Mouse (Mus musculus) heart, embryonic 13.5 days (tissue): ENCODE results near the gene Sowahd. TPM values are rescaled to one million over a fixed set of nuclear protein-coding genes. Genes with fewer than 3 reads are reported as not detected.
"Not testable (repeated sequence)": the region's sequence is repeated elsewhere in the genome, so short reads cannot be mapped to it uniquely, and the experiment has no call there.

Experiments
- ATAC-seq: fragments of 200-750 bp; cut with Nextera tagmentation; 2 replicates; pipeline ENCODE4 v1.8.0; 2017; ENCODE audit warnings: moderate TSS enrichment; ENCODE audit not compliant: insufficient number of reproducible peaks, low FRiP score, low TSS enrichment; ENCODE audit errors: extremely low read depth
- H3K27ac ChIP-seq: fragments of 300-500 bp; sonication (generic); replicated peaks from 2 replicates; pipeline ENCODE4 v1.5.1; 2015; ENCODE audit warnings: moderate library complexity, mild to moderate bottlenecking, inconsistent platforms
- H3K27me3 ChIP-seq: fragments of 300-500 bp; sonication (generic); replicated peaks from 2 replicates; pipeline ENCODE4 v1.6.1; 2015; ENCODE audit warnings: mild to moderate bottlenecking, inconsistent platforms
- H3K36me3 ChIP-seq: fragments of 300-500 bp; sonication (generic); 2 replicates; pipeline ENCODE4 v1.6.1; 2015; ENCODE audit warnings: mild to moderate bottlenecking, inconsistent platforms
- H3K4me1 ChIP-seq: fragments of 300-500 bp; sonication (generic); 2 replicates; pipeline ENCODE4 v1.6.1; 2015; ENCODE audit warnings: inconsistent platforms
- H3K4me2 ChIP-seq: fragments of 300-500 bp; sonication (generic); 2 replicates; pipeline ENCODE4 v1.6.1; 2015; ENCODE audit warnings: inconsistent platforms, mild to moderate bottlenecking, moderate library complexity
- H3K4me3 ChIP-seq: fragments of 300-500 bp; sonication (generic); 2 replicates; pipeline ENCODE4 v1.5.1; 2015; ENCODE audit warnings: moderate library complexity, mild to moderate bottlenecking, inconsistent platforms
- H3K9ac ChIP-seq: fragments of 300-500 bp; sonication (generic); 2 replicates; pipeline ENCODE4 v1.6.1; 2015; ENCODE audit warnings: inconsistent platforms, mild to moderate bottlenecking, moderate library complexity
- H3K9me3 ChIP-seq: fragments of 300-500 bp; sonication (generic); 2 replicates; pipeline ENCODE4 v1.6.1; 2016; ENCODE audit warnings: inconsistent platforms
- WGBS: fragments of 180-500 bp; shearing (Covaris S2); methylation state at CpG from one replicate; pipeline ENCODE4 v1.1.7; 2015; ENCODE audit warnings: mixed read lengths; 5-methylcytosine and 5-hydroxymethylcytosine counted together
- polyA plus RNA-seq: library from polyadenylated mRNA; unstranded; fragments of >200 nt; fragmentation: Nextera tagmentation; extraction: Ambion mirVana; gene quantifications from 2 replicates; pipeline ENCODE4 v1.2.1, GENCODE M21; 2015

Sowahd gene
- polyA plus RNA-seq, 1 experiment from 2014 or later: 0.41 TPM

DNA sequence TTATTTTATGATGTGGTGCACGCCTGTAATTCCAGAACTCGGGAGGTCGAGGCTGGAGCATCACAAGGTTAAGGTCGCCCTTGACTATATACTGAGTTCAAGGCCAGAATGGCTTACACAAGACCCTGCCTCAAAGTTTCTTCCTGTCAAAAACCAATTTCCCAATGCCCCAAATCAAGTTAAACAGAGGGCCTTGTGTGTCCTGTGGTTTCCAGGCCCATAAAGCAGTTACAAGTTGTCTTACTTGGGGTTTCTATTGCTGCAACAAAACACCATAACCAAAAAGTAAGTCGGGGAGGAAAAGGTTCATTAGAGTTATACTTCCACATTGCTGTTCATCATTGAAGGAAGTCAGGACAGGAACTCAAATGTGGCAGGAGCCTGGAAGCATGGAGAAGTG, 20.1 kb downstream of the Sowahd start:
- Histone ChIP-seq H3K27ac (no peak overlapping the region), H3K9ac (no peak overlapping the region), H3K27me3 (no peaks in the 10 kb centered on the region), H3K4me3 (no peak overlapping the region), H3K4me2 (no peak overlapping the region), H3K9me3 (no peaks in the 10 kb centered on the region), H3K4me1 (no peaks in the 10 kb centered on the region), H3K36me3 (no peaks in the 10 kb centered on the region)
- 74% methylated on average over 5 of the region's 5 CpGs for WGBS
- ATAC-seq: no peak

- no peak overlapping the region for H3K9ac ChIP-seq
- 31% methylated on average over 9 of the region's 9 CpGs for WGBS
- H3K27ac ChIP-seq: no peak overlapping the region
- H3K4me1 ChIP-seq: no peaks in the 10 kb centered on the region
- H3K27me3 ChIP-seq: no peaks in the 10 kb centered on the region
- H3K4me3 ChIP-seq: no peak overlapping the region
- H3K9me3 ChIP-seq: no peaks in the 10 kb centered on the region
- ATAC-seq: no peak
- no peaks in the 10 kb centered on the region for H3K36me3 ChIP-seq
- H3K4me2 ChIP-seq: no peak overlapping the region
Observed at GRCm38 (mm10) chrX:37074262-37074892, 25.7 kb downstream of the Sowahd start.

GRCm38 (mm10) chrX:37076651-37077050, 28.0 kb downstream of the Sowahd start:
- H3K9ac ChIP-seq: no peak overlapping the region
- H3K36me3 ChIP-seq: peaks cover 9% of the 10 kb centered on the region
- no peak overlapping the region for H3K4me3 ChIP-seq
- 73% methylated on average over 8 of the region's 8 CpGs for WGBS
- H3K4me1 ChIP-seq: no peaks in the 10 kb centered on the region
- H3K27ac ChIP-seq: no peak overlapping the region
- no peak for ATAC-seq
- H3K9me3 ChIP-seq: no peaks in the 10 kb centered on the region
- no peak overlapping the region for H3K4me2 ChIP-seq
- no peaks in the 10 kb centered on the region for H3K27me3 ChIP-seq

GRCm38 (mm10) chrX:37080345-37080744, 31.7 kb downstream of the Sowahd start:
- not testable (repeated sequence) for H3K27me3 ChIP-seq, H3K27ac ChIP-seq, H3K4me3 ChIP-seq, ATAC-seq, H3K9ac ChIP-seq, H3K9me3 ChIP-seq, H3K4me2 ChIP-seq
- WGBS: 72% methylated on average over 4 of the region's 4 CpGs
- H3K36me3 ChIP-seq: peaks cover 26% of the 10 kb centered on the region
- peaks cover 10% of the 10 kb centered on the region for H3K4me1 ChIP-seq

- no peak for ATAC-seq
- no peaks in the 10 kb centered on the region for H3K27me3 ChIP-seq
- no peak overlapping the region for H3K4me2 ChIP-seq
- peaks cover 26% of the 10 kb centered on the region for H3K36me3 ChIP-seq
- peaks cover 10% of the 10 kb centered on the region for H3K4me1 ChIP-seq
- no peak overlapping the region for H3K9ac ChIP-seq
- no peak overlapping the region for H3K27ac ChIP-seq
- H3K4me3 ChIP-seq: no peak overlapping the region
- 52% methylated on average over 6 of the region's 6 CpGs for WGBS
- no peaks in the 10 kb centered on the region for H3K9me3 ChIP-seq
Observed at GRCm38 (mm10) chrX:37081194-37081593, 32.5 kb downstream of the Sowahd start.

DNA sequence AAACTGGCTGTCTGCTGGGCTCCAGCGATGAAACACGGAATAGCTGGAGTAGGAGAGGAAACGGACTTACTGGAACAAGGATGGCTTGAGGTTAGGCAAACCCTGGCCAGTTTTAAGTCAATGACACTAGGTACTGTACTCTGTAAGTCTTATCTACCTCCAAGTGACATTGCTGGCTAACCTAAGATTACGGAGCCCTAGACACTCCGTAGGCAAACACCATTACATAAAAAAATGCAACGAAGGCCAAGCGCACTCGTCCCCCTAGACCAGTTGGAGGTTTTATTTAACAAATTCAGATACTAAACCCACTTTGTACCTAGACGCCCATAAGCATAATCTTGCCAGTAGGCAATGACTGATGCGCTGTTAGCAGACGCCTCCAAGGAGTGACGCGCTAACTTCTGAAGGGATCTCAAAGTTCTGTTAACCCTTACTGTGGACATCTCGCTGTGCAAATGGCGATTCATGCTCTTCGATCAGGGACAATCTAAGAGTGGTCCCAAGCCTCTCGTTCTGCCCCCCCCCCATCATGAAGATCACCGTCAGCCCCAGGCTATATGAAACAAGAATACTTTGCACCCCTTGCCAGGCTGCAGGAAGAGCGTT, 35.8 kb downstream of the Sowahd start:
- 10% methylated on average over 19 of the region's 19 CpGs for WGBS
- Histone ChIP-seq H3K27me3 (no peaks in the 10 kb centered on the region), H3K4me3 (peak overlapping the region; percentile 69), H3K4me2 (peak overlapping the region; percentile 76), H3K27ac (peak overlapping the region; percentile 91), H3K36me3 (peaks cover 26% of the 10 kb centered on the region), H3K4me1 (peaks cover 10% of the 10 kb centered on the region), H3K9ac (peak overlapping the region; percentile 89), H3K9me3 (no peaks in the 10 kb centered on the region)
- ATAC-seq: no peak

DNA sequence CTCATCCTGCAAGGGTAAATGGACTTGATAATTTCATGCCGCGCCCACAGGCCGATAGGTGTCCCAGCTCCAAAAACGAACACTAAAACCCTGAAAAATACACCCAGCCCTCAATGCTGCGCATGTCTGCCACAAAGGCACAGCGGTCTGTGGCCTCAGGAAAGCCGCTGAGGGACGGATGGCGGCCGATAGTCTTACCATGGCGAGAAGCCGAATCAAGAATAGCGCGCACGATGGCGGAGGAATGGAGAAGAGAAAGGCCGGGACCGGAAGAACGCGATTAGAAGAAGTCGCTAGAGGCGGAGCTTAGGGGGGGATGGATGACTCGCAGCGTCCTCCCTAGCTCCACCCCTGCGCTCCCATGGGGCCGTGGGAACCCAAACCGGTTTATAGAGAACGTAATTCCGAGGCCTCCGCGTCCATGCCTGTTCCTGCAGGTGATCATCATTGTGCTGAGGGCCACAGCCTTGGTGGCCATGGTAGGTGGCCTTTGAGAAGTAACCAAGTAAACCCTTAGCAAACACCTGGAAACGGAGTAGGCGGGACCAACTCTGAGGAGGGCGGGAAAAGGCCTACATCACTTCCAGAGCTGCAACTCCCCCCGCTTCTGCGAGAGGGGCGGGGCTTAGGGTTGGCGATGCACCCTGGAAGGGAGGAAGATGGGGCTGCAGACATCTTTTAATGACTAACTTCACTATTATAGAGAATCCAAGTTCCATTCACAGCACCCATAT, 36.4 kb downstream of the Sowahd start, which contains the start of gene Rpl39:
TSS of gene Rpl39 (minus strand) at position 476 of the 734 bp plus-strand sequence.
- Histone ChIP-seq H3K9me3 (no peaks in the 10 kb centered on the region), H3K27ac (peak within 1 kb of the TSS; percentile 91), H3K4me3 (peak within 1 kb of the TSS; percentile 69), H3K4me1 (peaks cover 10% of the 10 kb centered on the region), H3K36me3 (peaks cover 26% of the 10 kb centered on the region), H3K9ac (peak within 1 kb of the TSS; percentile 89), H3K27me3 (no peaks in the 10 kb centered on the region), H3K4me2 (peak within 1 kb of the TSS; percentile 76)
- ATAC-seq: peak; percentile 90
- WGBS: 11% methylated on average over 37 of the region's 38 CpGs

DNA sequence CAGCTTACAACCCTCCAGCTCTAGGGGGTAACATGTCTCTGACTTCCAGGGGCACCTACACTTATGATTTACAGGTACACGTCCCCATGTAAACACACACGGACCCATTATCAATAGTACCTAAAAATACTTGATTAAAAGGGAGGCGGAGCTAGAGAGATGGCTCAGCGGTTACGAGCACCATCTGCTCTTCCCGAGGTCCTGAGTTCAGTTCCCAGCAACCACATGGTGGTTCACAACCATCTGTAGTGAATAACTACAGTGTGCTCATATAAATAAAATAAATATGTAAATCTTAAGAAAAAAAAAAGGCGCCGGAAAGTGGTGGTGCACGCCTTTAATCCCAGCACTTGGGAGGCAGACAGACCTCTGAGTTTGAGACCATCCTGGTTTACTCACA, 37.0 kb downstream of the Sowahd start:
- Histone ChIP-seq H3K4me1 (peaks cover 10% of the 10 kb centered on the region), H3K4me3 (peak overlapping the region; percentile 69), H3K9me3 (no peaks in the 10 kb centered on the region), H3K36me3 (peaks cover 26% of the 10 kb centered on the region), H3K27ac (peak overlapping the region; percentile 91), H3K27me3 (no peaks in the 10 kb centered on the region), H3K4me2 (peak overlapping the region; percentile 76), H3K9ac (peak overlapping the region; percentile 71)
- WGBS: 19% methylated on average over 9 of the region's 9 CpGs
- ATAC-seq: no peak

- H3K27ac ChIP-seq: no peak overlapping the region
- WGBS: 70% methylated on average over 1 of the region's 1 CpGs
Observed at GRCm38 (mm10) chrX:37088778-37089177, 40.1 kb downstream of the Sowahd start.

DNA sequence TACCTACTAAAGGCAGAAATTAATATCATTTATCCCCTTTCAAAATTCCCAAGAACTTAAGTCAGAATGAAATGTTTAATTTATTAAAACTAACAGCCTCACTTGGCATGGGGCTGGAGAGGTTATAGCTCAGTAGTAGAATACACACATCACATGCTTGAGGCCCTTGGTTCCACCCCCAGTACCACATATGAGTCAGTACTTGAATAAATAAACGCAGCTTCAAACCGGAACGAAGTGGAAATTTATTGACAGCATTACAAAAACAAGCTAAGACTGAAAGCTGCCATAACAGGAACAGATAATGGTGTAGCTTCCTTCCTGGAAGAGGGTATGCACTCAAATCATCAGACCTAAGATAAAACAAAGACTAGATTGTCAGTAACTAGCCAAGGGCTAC, 42.8 kb downstream of the Sowahd start:
- Histone ChIP-seq H3K4me3 (no peak overlapping the region), H3K9me3 (no peaks in the 10 kb centered on the region), H3K27ac (no peak overlapping the region), H3K36me3 (peaks cover 29% of the 10 kb centered on the region), H3K4me1 (no peaks in the 10 kb centered on the region), H3K9ac (no peak overlapping the region), H3K4me2 (no peak overlapping the region), H3K27me3 (no peaks in the 10 kb centered on the region)
- WGBS: 76% methylated on average over 3 of the region's 3 CpGs
- no peak for ATAC-seq

More at GRCm38 (mm10) chrX:37088778-37089177, 40.1 kb downstream of the Sowahd start:
- Histone ChIP-seq H3K9ac (no peak overlapping the region), H3K4me2 (no peak overlapping the region), H3K27me3 (no peaks in the 10 kb centered on the region), H3K36me3 (peaks cover 11% of the 10 kb centered on the region), H3K9me3 (no peaks in the 10 kb centered on the region), H3K4me1 (no peaks in the 10 kb centered on the region), H3K4me3 (no peak overlapping the region)
- ATAC-seq: no peak

GRCm38 (mm10) chrX:37095106-37095768, 46.6 kb downstream of the Sowahd start:
- H3K9ac ChIP-seq: no peak overlapping the region
- H3K4me3 ChIP-seq: no peak overlapping the region
- no peak overlapping the region for H3K4me2 ChIP-seq
- H3K9me3 ChIP-seq: no peaks in the 10 kb centered on the region
- no peak for ATAC-seq
- peaks cover 54% of the 10 kb centered on the region for H3K36me3 ChIP-seq
- H3K27me3 ChIP-seq: no peaks in the 10 kb centered on the region
- 93% methylated on average over 11 of the region's 11 CpGs for WGBS
- H3K27ac ChIP-seq: no peak overlapping the region
- no peaks in the 10 kb centered on the region for H3K4me1 ChIP-seq
